Mouse (Mus musculus): ENCODE measurements around the gene Tcl1b3. TPM values are rescaled to one million over a fixed set of nuclear protein-coding genes. Genes with fewer than 3 reads are reported as not detected.
"Not testable (repeated sequence)": the region's sequence is repeated elsewhere in the genome, so short reads cannot be mapped to it uniquely, and the experiment has no call there.

The Tcl1b3 gene
- total RNA-seq (2021) = not detected
- long read RNA-seq, experiment 1 = 0 reads
- long read RNA-seq, experiment 2 = 0 reads

DNA sequence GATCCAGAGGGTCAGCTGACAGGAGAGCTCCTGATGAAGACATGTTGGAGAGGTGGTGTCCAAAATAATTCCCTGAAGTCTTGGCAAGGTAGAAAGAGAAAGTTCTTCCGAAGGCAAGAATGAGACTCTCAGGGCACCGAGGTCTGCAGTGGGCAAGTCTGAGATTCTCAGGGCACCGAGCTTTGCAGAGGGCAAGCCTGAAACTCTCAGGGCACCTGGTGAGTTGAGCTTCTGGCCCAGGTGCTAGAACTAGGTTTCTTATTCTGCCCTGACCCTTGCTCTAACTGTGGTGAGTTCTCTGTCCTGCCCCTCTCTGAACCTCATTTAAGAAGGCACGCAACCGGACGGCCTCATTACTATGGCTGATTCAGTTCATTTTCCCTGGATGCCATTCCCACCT lies at the start of gene Tcl1b3:
Gene Tcl1b3 (plus strand): TSS at position 301 of the 400 bp plus-strand sequence.
- not testable (repeated sequence) for DNase-seq

DNA sequence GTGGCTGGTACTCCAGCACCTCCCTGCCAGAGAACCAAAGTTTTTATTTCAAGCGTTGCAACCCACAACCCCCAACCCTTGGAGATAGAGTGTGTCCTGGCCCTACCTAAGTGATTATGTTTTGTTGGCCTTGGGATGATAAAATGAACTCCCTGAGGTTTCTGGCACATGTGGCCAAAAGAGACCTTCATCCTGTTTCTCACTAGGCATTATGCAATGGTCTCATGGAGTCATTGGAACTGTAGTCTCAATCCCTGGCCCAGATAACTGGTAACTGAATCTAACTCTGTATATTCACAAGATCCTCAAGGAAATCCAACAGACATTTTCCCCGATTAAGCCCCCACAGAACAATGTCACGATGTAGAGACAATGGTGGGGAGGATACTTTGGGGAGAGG lies 47.7 kb upstream of the Tcl1b3 start:
- no peak for DNase-seq

DNA sequence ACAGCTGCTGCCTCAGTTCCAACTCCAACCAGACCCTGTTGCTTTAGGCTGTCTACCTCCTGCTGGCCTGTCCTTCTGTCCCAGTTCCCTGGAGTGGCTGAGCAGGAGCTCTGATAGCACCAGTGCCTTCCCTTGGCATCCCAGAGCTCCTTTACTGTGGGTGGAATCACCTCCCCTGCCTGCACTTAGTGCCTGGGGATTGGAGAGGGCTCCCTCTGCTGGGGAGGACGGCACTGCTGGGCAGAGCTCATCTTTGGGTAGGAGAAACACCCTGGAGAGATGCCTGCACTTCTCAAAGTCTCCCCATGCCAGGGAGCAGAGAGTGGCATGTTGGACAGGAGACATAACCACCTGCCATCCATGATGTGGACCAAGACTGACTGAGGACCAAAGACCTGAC lies 45.9 kb upstream of the Tcl1b3 start:
- not testable (repeated sequence) for DNase-seq

DNA sequence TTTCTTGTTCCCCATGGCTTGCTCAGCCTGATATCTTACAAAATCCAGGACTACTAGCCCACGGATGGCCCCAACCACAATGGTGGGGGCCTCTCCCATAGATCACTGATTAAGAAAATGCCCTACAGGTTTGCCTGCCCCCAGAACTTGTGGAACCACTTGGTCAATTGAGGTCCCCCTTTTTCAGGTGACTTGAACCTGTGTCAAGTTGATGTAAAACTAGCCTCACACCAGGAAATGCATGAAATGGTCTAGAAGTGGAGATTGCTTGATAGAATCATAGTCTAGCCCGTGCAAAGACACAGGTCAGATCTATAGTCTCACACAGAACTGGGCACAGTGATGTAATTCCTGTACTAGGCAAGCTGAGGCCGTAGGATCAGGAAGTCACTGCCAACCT lies 45.1 kb upstream of the Tcl1b3 start, which contains the start of gene Tcl1b2:
Gene Tcl1b2 (plus strand): TSS at position 301 of the 400 bp plus-strand sequence.
- no peak for DNase-seq

DNA sequence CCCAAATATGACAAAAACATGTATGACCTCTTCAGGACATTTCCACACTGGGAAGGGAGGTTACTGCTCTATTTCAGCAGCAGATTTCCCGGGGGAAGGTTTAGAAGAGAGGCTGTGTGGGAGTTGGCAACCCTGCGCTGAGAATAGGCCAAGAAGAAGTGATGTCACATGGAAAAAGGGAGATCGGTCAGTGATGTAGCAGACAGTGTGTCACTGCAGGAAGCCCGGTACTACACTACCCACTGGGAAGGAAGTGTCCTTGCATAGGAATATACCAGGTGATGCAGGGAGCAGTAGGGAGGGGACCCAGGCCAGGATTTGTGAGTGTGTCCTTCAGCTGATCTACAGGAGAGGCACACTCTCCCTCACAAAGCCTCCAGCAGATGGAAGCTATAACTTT lies 35.6 kb upstream of the Tcl1b3 start:
- DNase-seq = peak in 1 of 2 experiments; percentile 14

DNA sequence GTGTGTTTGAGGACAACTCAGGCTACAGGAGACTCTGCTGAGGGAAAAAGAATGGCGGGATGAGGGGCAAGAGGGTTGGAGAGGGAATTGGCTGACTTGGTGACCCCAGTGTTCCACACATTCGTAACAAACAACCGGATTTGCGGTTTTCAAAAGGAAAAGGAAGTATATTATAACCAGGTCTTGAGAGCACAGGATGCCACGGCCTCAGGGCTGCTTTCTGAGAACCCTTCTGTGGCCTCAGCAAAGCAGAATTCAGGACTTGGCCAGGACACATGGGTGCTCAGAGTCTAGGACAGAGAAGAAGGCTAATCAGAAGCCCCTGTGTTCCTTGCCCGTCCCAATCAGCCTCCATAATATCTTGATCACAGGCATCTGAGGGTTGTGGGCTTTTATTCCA lies 32.0 kb upstream of the Tcl1b3 start:
- DNase-seq = no peak

DNA sequence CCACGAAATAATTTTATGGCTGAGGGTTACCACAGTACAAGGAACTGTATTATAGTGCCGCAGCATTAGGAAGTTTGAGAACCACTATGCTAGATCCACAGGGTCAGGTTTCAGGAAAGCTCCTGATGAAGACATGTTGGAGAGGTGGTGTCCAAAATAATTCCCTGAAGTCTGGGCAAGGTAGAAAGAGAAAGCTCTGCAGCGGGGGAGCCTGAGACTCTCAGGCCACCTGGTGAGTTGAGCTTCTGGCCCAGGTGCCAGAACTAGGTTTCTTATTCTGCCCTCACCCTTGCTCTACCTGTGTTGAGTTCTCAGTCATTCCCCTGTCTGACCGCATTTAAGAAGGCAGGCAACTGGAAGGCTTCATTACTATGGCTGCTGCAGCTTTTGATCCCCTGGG lies 31.5 kb upstream of the Tcl1b3 start, which contains the start of gene Tcl1b1:
Gene Tcl1b1 (plus strand): TSS at position 301 of the 400 bp plus-strand sequence.
- DNase-seq = no peak

DNA sequence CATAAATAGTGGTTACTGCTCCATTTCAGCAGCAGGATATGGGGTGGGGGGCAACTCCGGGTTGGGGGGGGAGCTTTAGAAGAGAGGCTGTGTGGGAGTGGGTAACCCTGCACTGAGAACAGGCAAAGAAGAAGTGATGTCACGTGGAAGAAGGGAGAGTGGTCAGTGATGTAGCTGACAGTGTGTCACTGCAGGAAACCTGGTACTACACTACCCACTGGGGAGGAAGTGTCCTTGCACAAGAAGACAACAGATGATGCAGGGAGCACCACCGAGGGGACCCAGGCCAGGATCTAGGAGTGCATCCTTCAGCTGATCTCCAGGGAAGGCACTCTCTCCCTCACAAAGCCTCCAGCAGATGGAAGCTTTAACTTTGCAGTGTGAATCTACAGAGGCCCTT lies 24.1 kb upstream of the Tcl1b3 start:
- DNase-seq = no peak

DNA sequence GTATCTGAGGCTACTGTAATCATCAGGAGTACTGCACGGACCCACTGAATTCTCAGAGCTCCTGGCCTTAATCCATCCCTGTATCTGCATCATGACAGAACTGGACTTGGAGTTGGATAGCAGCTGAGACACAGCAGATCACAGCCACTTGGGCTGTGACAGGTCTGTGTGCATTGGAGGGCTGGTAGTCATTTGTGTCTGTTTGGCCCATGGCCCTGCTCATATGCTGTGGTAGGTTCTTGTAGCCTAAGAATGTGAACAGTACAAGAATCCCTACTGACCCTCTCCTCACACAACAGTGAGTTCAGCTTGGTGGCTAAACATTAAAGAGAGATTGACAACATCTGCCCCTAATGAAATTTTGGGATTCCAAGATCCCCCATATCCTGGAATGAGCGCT lies 17.5 kb upstream of the Tcl1b3 start:
- DNase-seq = no peak

DNA sequence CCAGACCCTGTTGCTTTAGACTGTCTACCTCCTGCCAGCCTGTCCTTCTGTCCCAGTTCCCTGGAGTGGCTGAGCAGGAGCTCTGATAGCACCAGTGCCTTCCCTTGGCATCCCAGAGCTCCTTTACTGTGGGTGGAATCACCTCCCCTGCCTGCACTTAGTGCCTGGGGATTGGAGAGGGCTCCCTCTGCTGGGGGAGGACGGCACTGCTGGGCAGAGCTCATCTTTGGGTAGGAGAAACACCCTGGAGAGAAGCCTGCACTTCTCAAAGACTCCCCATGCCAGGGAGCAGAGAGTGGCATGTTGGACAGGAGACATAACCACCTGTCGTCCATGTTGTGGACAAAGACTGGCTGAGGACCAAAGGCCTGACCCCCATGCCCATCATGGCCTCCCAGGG lies 16.5 kb upstream of the Tcl1b3 start:
- DNase-seq = peak; percentile 11 to 61

DNA sequence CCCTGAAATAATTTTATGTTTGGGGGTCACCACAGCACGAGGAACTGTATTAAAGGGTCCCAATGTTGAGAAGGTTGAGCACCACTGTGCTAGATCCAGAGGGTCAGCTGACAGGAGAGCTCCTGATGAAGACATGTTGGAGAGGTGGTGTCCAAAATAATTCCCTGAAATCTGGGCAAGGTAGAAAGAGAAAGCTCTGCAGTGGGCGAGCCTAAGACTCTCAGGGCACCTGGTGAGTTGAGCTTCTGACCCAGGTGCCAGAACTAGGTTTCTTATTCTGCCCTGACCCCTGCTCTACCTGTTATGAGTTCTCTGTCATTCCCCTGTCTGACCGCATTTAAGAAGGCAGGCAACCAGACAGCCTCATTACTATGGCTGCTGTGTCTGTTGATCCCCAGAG lies 14.8 kb upstream of the Tcl1b3 start, which contains the start of gene Tcl1b5:
Gene Tcl1b5 (plus strand): TSS at position 301 of the 400 bp plus-strand sequence.
- not testable (repeated sequence) for DNase-seq

DNA sequence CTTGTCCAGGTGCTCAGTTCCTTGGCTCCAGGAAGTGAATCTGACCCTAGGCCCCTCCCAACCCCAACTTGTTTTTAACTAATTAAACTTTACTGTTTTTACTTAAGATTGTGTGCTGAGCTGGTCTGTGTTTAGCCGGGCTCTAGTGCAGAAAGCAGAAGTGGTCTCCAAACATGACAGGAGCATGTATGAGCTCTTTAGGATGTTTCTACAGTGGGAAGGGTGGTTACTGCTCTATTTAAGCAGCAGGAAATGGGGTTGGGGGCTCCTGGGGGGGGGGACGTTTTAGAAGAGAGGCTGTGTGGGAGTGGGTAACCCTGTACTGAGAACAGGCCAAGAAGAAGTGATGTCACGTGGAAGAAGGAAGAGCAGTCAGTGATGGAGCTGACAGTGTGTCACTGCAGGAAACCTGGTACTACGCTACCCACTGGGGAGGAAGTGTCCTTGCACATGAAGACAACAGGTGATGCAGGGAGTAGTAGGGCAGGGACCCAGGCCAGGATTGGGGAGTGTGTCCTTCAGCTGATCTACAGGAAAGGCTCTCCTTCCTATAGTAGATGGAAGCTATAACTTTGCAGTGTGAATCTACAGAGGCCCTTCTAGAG lies 9.7 kb upstream of the Tcl1b3 start:
- not testable (repeated sequence) for DNase-seq

DNA sequence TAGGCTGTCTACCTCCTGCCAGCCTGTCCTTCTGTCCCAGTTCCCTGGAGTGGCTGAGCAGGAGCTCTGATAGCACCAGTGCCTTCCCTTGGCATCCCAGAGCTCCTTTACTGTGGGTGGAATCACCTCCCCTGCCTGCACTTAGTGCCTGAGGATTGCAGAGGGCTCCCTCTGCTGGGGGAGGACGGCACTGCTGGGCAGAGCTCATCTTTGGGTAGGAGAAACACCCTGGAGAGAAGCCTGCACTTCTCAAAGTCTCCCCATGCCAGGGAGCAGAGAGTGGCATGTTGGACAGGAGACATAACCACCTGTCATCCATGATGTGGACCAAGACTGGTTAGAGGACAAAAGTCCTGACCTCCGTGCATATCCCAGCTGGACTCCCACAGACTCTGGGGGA lies 1.9 kb upstream of the Tcl1b3 start:
- DNase-seq = peak in 1 of 2 experiments; percentile 8

DNA sequence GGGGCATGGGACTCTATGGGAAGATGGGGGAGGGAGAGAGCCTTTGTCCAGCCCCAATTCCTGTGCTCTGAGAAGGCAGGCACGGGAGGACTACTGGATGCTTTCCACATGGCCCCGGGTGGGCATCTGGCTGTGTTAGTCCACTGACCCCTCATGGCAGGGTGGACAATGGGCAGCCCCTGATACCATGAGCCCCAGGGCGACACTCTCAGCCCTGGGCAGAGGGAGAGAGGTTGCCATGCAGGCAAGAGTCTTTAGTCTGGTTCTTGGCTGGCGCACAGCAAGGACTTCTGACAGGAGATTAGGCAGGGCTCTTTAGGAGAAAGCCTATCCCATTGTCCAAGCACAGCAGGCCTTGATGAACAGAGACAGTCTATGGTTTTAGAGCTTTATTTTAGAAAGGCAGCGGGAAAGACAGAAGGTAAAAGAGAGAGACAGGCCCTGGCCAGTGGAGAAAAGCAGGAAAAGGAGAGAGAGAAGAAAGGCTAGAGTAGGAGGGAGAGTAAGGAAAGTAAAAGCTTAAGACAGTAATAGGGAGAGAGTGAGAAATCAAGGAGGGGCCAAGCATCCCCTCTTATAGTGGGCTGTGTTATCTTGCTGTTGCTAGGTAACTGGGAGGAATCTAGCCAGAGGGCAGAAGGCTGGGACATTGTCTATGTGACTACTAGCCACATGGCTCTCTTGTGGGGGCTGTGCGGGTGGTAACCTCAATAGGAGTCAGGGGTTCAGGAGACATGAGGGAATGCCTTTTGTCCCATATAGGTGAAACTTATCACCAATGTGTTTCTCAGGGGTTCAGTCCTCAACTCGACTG lies 9.0 kb downstream of the Tcl1b3 start:
- DNase-seq = not testable (repeated sequence)

DNA sequence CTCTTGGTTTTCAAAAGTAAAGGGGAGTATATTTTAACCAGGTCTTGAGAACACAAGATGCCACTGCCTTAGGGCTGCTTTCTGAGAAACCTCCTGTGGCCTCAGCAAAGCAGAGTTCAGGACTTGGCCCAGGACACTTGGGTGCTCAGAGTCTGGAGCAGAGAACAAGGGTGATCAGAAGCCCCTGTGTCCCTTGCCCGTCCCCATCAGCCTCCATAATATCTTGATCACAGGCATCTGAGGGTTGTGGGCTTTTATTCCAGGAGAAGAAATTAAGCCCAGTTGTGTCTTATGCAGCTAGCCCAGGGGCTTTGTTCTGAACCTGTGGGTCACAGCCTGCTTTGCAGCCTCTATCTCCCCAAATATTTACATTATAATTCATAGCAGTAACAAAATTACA lies 10.8 kb downstream of the Tcl1b3 start, which contains the start of gene Tcl1b4:
Gene Tcl1b4 (plus strand): TSS at position 301 of the 400 bp plus-strand sequence.
- not testable (repeated sequence) for DNase-seq

DNA sequence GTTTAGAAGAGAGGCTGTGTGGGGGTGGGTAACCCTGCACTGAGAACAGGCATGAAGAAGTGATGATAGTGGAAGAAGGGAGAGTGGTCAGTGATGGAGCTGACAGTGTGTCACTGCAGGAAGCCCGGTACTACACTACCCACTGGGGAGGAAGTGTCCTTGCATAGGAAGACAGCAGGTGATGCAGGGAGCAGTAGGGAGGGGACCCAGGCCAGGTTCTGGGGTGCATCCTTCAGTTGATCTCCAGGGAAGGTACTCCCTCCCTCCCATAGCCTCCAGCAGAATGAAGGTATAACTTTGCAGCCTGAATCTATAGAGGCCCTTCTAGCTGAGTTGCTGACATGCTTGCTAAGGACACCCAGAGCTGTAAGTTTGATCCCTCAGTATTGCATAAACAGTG lies 16.2 kb downstream of the Tcl1b3 start:
- no peak for DNase-seq

DNA sequence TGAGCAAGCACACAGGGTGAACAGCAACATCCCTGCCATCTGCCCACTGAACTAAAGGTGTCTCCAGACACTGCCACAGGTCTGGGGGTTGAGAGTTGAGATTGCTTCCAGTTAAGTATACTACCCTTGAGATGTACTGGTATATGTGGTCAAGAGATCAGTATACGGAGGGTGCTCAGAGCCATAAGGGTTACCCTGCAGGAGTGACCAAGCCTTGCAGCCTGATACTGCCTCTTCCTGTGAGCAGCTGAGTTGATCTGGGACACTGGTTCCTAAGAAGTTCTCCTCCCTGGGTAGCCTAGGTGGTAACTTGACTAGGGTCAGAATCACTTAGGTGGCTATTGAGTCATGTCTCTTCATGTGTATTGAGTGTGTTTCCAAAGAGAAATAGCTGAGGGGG lies 17.6 kb downstream of the Tcl1b3 start:
- no peak for DNase-seq

DNA sequence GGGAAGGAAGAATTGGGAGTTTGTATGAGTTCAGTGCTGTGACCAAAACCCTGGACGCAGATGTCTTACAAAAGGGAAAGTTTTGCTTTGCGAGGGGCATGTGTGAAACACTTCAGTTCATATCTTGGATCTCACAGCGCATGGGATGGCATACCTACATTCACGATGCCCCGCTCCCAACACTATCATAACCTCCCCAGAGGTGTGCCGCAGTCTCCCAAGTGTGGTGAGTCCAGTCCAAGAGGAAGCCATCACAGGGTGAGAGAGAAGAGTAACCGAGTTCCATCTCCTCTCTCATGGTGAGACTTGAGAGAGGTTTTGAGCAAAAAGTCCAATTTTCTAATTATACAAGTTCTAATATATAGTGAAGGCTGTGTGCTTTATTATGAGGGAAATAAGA lies 18.4 kb downstream of the Tcl1b3 start:
- no peak for DNase-seq

DNA sequence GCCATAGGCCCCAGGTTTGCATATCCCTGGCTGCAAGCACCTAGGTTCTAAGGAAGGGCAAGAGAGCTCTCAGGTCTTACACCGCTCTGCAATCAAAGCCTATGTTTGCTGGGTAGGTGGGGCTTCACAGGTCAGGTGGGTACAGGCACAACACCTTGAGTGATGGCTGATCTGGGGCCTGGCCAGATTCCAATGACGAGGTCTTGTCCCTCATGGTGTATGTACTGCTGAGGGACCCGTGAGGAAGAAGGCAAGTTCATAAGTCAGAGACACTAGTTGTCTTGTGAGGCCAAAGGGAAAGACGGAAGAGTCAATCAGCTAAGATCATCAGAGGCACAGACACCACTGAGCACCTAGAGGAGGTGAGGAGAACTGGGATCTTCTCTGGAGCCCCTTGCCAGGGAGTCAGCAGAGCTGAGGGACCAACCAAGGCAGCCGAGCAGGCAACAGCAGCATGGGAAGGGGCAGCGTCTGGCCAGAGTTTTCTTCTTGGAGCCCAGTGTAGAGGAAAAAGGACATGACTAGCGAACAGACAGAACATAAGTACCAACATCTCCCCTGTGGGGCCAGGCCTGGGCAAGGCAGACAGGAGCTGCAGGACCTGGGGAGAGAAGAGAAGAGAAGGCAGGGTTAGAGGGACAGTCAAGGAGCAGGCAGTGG lies 26.4 kb downstream of the Tcl1b3 start:
- DNase-seq = no peak

DNA sequence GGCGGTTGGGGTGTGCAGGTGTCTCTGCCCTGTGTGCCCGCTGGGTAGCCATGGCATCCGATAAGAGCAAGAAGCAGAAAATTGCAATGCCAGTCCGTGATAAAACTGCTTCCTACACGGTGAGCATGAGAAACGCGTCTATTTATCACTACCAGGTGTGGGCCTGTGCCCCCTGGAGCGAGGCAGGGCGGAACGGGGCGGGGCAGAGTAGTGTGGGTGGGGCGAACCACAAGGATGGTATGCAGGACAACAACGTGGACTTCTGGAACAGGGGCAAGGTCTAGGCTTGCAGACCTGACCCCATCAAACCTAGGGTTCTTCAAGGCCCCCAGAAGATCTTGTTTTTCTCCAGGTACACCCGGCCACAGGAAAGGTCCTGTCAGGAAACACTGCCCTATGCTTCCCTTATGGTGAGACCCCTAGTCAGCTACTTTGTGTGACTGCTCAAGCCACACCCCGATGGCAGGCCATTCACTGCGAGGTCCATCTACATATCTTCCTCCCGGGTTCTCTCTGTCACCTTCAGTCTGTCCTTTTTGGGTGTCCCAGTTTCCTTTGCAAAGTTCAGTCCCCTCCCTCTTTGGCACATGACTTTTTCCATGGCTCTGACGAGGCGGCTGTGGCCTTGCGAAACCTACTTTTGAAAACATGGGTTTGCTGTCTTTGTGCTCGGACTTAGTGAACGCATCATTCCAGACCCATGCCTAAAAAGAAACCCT lies 31.9 kb downstream of the Tcl1b3 start, which contains the start of gene Tcl1:
Gene Tcl1 (minus strand): TSS at position 193 of the 719 bp plus-strand sequence.
- no peak for DNase-seq

DNA sequence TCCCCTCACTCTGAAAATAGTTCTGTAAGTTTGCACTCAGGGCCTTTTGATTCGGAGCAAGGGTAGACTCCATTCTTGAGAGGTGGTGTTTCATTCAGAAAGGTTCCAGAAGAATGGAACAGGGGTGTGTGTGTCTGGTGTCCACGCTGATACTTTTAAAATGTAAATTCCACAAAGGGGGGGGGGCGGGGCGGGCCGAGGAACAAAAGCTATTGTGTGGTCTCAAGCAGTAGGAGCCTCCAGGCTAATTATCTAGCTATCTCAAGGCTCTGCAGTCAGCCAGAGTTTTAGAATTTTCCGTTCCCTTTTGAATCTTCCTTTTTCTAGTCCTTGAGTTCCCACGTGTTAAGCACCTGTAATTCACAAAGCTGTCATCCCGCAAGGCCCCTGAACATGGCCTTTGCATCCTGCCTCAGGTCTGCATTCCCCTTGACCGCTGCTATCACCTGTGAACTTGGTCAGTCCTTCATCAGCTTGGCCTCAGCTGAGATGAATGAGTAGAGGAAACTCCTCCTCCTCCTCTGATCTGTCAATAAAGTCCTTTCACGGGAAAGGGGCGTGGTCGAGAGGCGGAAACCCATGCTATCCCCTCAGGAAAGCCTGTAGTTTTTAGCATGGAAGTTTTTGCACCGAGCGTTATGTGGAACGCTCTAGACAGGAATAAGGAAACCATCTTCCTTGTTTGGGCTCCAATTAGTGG lies 33.9 kb downstream of the Tcl1b3 start:
- DNase-seq = no peak

All from heart, adult 18-20 months (tissue).